Comparison of ENCODE assay signal across 8 mouse cellular contexts in the genomic region with DNA sequence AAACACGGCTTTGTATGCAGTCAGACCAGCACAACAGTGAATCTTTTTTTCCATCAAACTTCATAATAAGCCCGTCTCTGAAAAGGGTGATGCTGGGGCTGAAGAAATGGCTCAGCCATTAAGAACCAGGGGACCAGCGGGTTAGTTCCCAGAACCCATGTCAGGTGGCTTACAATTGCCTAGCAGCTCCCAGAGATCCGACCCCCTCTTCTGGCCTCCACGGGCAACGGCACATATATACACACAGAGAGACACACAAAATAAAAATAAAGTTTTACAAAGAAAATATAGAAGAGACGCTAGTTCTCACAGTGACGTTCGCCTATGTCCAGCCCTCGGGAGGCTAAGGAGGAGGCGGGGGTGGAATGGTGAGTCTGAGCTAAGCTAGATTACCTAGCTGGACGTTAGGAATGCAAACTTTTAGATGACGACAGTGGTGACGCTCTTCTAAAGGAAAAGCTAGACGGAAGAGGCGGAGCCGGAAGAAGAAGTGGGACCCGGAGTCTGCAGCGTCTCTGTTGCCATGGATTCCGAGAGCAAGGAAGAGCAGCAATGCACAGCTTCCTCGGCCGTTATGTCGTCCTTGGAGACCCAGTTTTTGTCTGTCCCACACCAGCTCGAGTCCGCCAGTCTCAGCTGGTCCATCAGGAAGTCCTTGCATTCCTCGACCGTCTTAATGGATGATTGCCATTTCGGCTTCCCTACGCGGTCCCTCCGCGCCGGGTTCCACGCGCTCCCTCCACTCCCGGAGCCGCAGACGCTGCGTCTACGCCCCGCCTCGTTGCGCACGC. TPM values are rescaled to one million over a fixed set of nuclear protein-coding genes. Genes with fewer than 3 reads are reported as not detected.
A peak's percentile ranks its signal among the peaks of the same experiment; 100 is the strongest.
DNase-seq lines count a peak whose midpoint lies in the region; ATAC-seq lines count a peak whose summit lies in the region.

TSS of gene Dlec1 (plus strand) at position 487 of the 791 bp plus-strand sequence.

- no peaks in the 10 kb centered on the region for H3K9me3 ChIP-seq in hindbrain, embryonic 13.5 days
- no peaks in the 10 kb centered on the region for H3K9me3 ChIP-seq in lung, embryonic 16.5 days (ENCODE audit: control insufficient read depth, low read length)

- 3% methylated on average over 44 of the region's 44 CpGs for WGBS in hindbrain, embryonic 13.5 days
- WGBS in lung, embryonic 16.5 days: 3% methylated on average over 44 of the region's 44 CpGs

- ATAC-seq in hindbrain, embryonic 13.5 days (ENCODE audit: low FRiP score): peak; percentile 86
- peak; percentile 88 for ATAC-seq in lung, embryonic 16.5 days (ENCODE audit: low read depth)

- H3K4me3 ChIP-seq in hindbrain, embryonic 13.5 days: peak within 1 kb of the TSS; percentile 63
- peak within 1 kb of the TSS; percentile 60 for H3K4me3 ChIP-seq in lung, embryonic 16.5 days (ENCODE audit: low read length)

- H3K27ac ChIP-seq in hindbrain, embryonic 13.5 days: peak within 1 kb of the TSS; percentile 18; the same call in 1 of the 2 replicates
- peak within 1 kb of the TSS; percentile 21; the same call in 1 of the 2 replicates for H3K27ac ChIP-seq in lung, embryonic 16.5 days (ENCODE audit: low read length)

- peak within 1 kb of the TSS; percentile 84 for H3K4me2 ChIP-seq in hindbrain, embryonic 13.5 days
- H3K4me2 ChIP-seq in lung, embryonic 16.5 days (ENCODE audit: low read depth, low read length): peak within 1 kb of the TSS; percentile 93

- no peaks in the 10 kb centered on the region for H3K36me3 ChIP-seq in hindbrain, embryonic 13.5 days
- no peaks in the 10 kb centered on the region for H3K36me3 ChIP-seq in lung, embryonic 16.5 days (ENCODE audit: control insufficient read depth, insufficient read depth, low read length)

- peaks cover 9% of the 10 kb centered on the region; the same call in 1 of the 2 replicates for H3K4me1 ChIP-seq in hindbrain, embryonic 13.5 days (replicated peaks)
- peaks cover 9% of the 10 kb centered on the region for H3K4me1 ChIP-seq in lung, embryonic 16.5 days (replicated peaks; ENCODE audit: control insufficient read depth, insufficient read depth, low read length)

- H3K9ac ChIP-seq in hindbrain, embryonic 13.5 days: peak within 1 kb of the TSS; percentile 69
- H3K9ac ChIP-seq in lung, embryonic 16.5 days (ENCODE audit: low read length): peak within 1 kb of the TSS; percentile 51

- peak; percentile 90 for DNase-seq in Muller cell, postnatal 12 days (ENCODE audit: inconsistent ontology term)
- DNase-seq in c-Kit-positive CD71-positive TER-119-positive erythroid progenitor cells, embryonic 14.5 days (ENCODE audit: low spot score): peak; percentile 29
- DNase-seq in frontal cortex, postnatal 10 days (ENCODE audit: low spot score in 2 of 2): peak; percentile 64 to 72
- peak; percentile 68 to 71 for DNase-seq in layer of hippocampus, postnatal 10 days (ENCODE audit: low spot score in 2 of 2)
- peak; percentile 32 for DNase-seq in retina, adult 2 months (ENCODE audit: low read depth, low spot score)
- DNase-seq in thymus, postnatal 4 days: peak; percentile 78

- H3K27me3 ChIP-seq in hindbrain, embryonic 13.5 days: peaks cover 16% of the 10 kb centered on the region
- H3K27me3 ChIP-seq in lung, embryonic 16.5 days (ENCODE audit: control insufficient read depth, insufficient read depth, low read depth, low read length): no peaks in the 10 kb centered on the region

RNA-seq across cellular contexts. Expression of gene Dlec1, which starts in this region (rescaled TPM):
- 0.38 and 1.5 TPM in 2 replicates for polyA plus RNA-seq in hindbrain, embryonic 13.5 days (2015; fragmentation: Nextera tagmentation; extraction: Ambion mirVana)
- 1 to 10 TPM; 1.8 to 2.7 TPM for total RNA-seq in layer of hippocampus, postnatal 10 days (2021)
- 2.1 and 2.4 TPM in 2 replicates for polyA plus RNA-seq in lung, embryonic 16.5 days (2015; fragmentation: Nextera tagmentation; extraction: Ambion mirVana)

Comparison
In these comparisons a context has a peak if more than half of its experiments do, and no peak if none do; other contexts are left out.
1. Peak in every context shown above with its lines: DNase-seq, ATAC-seq, H3K4me3 ChIP-seq and H3K27ac ChIP-seq.
2. DNase-seq: peak in every context shown above with its lines; median percentile 90 in Muller cell, postnatal 12 days; 78 in thymus, postnatal 4 days; 70 in layer of hippocampus, postnatal 10 days; 68 in frontal cortex, postnatal 10 days; 32 in retina, adult 2 months; 29 in c-Kit-positive CD71-positive TER-119-positive erythroid progenitor cells, embryonic 14.5 days.